Mouse (Mus musculus) MEL (cell line): Measurements from ENCODE around the gene Agbl2. TPM values are rescaled to one million over a fixed set of nuclear protein-coding genes. Genes with fewer than 3 reads are reported as not detected.

Experiments
- DNase-seq: peaks from one replicate; pipeline ENCODE4 v3.0.0; 2011; ENCODE audit warnings: low read depth, low spot score
- H3K27ac ChIP-seq: 2 replicates; pipeline ENCODE4 v1.5.1; 2012; ENCODE audit warnings: low read depth, mild to moderate bottlenecking, control low read depth, low read length, moderate library complexity; ENCODE audit not compliant: control insufficient read depth
- H3K27me3 ChIP-seq, 2 experiments: fragments of 150-350 bp in 1 of 2; sonication (generic) in 1 of 2; 2 replicates each; pipeline ENCODE4 v1.6.1; 2012; ENCODE audit warnings: low read length in 2 of 2, mild to moderate bottlenecking in 2 of 2, improper control_type of control experiment in 1 of 2, moderate library complexity in 1 of 2; ENCODE audit not compliant: insufficient read depth in 2 of 2, control insufficient read depth in 1 of 2
- H3K36me3 ChIP-seq, 2 experiments: 2 replicates each; pipeline ENCODE4 v1.6.1; 2012 to 2014; ENCODE audit warnings: low read length in 2 of 2, improper control_type of control experiment in 1 of 2, inconsistent platforms in 1 of 2, mild to moderate bottlenecking in 1 of 2; ENCODE audit not compliant: insufficient read depth in 2 of 2, control insufficient read depth in 1 of 2
- H3K4me1 ChIP-seq, 2 experiments: fragments of 150-350 bp in 1 of 2; sonication (generic) in 1 of 2; 2 replicates each; pipeline ENCODE4 v1.6.1; 2012; ENCODE audit warnings: low read length in 2 of 2, improper control_type of control experiment in 1 of 2, mild to moderate bottlenecking in 1 of 2; ENCODE audit not compliant: insufficient read depth in 2 of 2, control insufficient read depth in 1 of 2
- H3K4me3 ChIP-seq, 2 experiments: fragments of 150-350 bp in 1 of 2; sonication (generic) in 1 of 2; 2 replicates each; pipeline ENCODE4 v1.5.1; 2012; ENCODE audit warnings: low read depth in 2 of 2, low read length in 2 of 2, mild to moderate bottlenecking in 2 of 2, moderate library complexity in 2 of 2, control low read depth in 1 of 2, improper control_type of control experiment in 1 of 2; ENCODE audit not compliant: control insufficient read depth in 1 of 2, insufficient read depth in 1 of 2
- H3K79me2 ChIP-seq: 2 replicates; pipeline ENCODE4 v1.6.1; 2012; ENCODE audit warnings: mild to moderate bottlenecking, low read length, moderate library complexity; ENCODE audit not compliant: control insufficient read depth, poor library complexity, insufficient read depth
- H3K9ac ChIP-seq: 2 replicates; pipeline ENCODE4 v1.6.1; 2012; ENCODE audit warnings: low read depth, mild to moderate bottlenecking, control low read depth, low read length, moderate library complexity; ENCODE audit not compliant: control insufficient read depth, poor library complexity, severe bottlenecking
- H3K9me3 ChIP-seq: fragments of 150-350 bp; sonication (generic); replicated peaks from 2 replicates; pipeline ENCODE4 v1.6.1; 2012; ENCODE audit warnings: mild to moderate bottlenecking, low read length, improper control_type of control experiment, moderate library complexity; ENCODE audit not compliant: insufficient read depth
- ELF1 ChIP-seq: IDR thresholded peaks from 2 replicates; pipeline ENCODE4 v1.6.1; 2014; ENCODE audit warnings: low read depth, mild to moderate bottlenecking, inconsistent platforms, low read length, improper control_type of control experiment, moderate library complexity
- GATA1 ChIP-seq: IDR thresholded peaks from 2 replicates; pipeline ENCODE4 v1.6.1; 2011; ENCODE audit warnings: low read depth, low read length, improper control_type of control experiment
- JUND ChIP-seq: IDR thresholded peaks from 2 replicates; pipeline ENCODE4 v1.6.1; 2011; ENCODE audit warnings: low read depth, mild to moderate bottlenecking, improper control_type of control experiment, low read length
- MAX ChIP-seq: IDR thresholded peaks from 2 replicates; pipeline ENCODE4 v1.6.1; 2011; ENCODE audit warnings: low read length, improper control_type of control experiment
- MXI1 ChIP-seq: IDR thresholded peaks from 2 replicates; pipeline ENCODE4 v1.6.1; 2011; ENCODE audit warnings: mild to moderate bottlenecking, low read depth, low read length, improper control_type of control experiment
- NELFE ChIP-seq: IDR thresholded peaks from 2 replicates; pipeline ENCODE4 v1.6.1; 2011; ENCODE audit warnings: low read depth, low read length, improper control_type of control experiment
- POLR2AphosphoS2 ChIP-seq: IDR thresholded peaks from 2 replicates; pipeline ENCODE4 v1.6.1; 2011; ENCODE audit warnings: low read length, improper control_type of control experiment
- RCOR1 ChIP-seq: IDR thresholded peaks from 2 replicates; pipeline ENCODE4 v1.6.1; 2012; ENCODE audit warnings: low read depth, mild to moderate bottlenecking, inconsistent platforms, low read length, improper control_type of control experiment
- TAL1 ChIP-seq: IDR thresholded peaks from 2 replicates; pipeline ENCODE4 v1.6.1; 2012; ENCODE audit warnings: mild to moderate bottlenecking, inconsistent platforms, low read length, moderate library complexity, mixed read lengths
- UBTF ChIP-seq: IDR thresholded peaks from 2 replicates; pipeline ENCODE4 v1.6.1; 2012; ENCODE audit warnings: low read depth, mild to moderate bottlenecking, inconsistent platforms, low read length, improper control_type of control experiment, moderate library complexity, borderline replicate concordance; ENCODE audit not compliant: insufficient read depth
- ZKSCAN1 ChIP-seq: IDR thresholded peaks from 2 replicates; pipeline ENCODE4 v1.6.1; 2012; ENCODE audit warnings: low read depth, mild to moderate bottlenecking, inconsistent platforms, low read length, improper control_type of control experiment, moderate library complexity
- ZNF384 ChIP-seq: IDR thresholded peaks from 2 replicates; pipeline ENCODE4 v1.6.1; 2012; ENCODE audit warnings: low read depth, mild to moderate bottlenecking, inconsistent platforms, low read length, improper control_type of control experiment
- polyA plus RNA-seq, 2 experiments: library from polyadenylated mRNA; stranded (reverse) in 1 of 2; unstranded in 1 of 2; fragments of >175 nt in 1 of 2; fragments of >200 nt in 1 of 2; gene quantifications; 2 replicates each; pipeline versions ENCODE4 v1.2.1 to v1.2.4; 2012; ENCODE audit warnings: low replicate concordance in 2 of 2, low read depth in 1 of 2; ENCODE audit not compliant: insufficient read length in 2 of 2, insufficient read depth in 1 of 2, missing spikeins in 1 of 2
- total RNA-seq: library from RNA; depleted of rRNA; stranded (reverse); fragments of 300-350 nt; gene quantifications from 2 replicates; pipeline ENCODE4 v1.2.3, GENCODE M21; 2012

Agbl2 gene
- total and polyA plus RNA-seq, 3 experiments, result not detected

- Histone ChIP-seq H3K9me3 (no peaks in the 10 kb centered on the region), H3K4me1 (0 out of 4 replicates have a peak, but pooled peaks cover 0 to 2% of the 10 kb centered on the region in 2 experiments), H3K79me2 (no peaks in the 10 kb centered on the region), H3K4me3 (no peak overlapping the region), H3K27me3 (no peaks in the 10 kb centered on the region), H3K9ac (no peak overlapping the region), H3K27ac (no peak overlapping the region), H3K36me3 (peaks cover 4 to 26% of the 10 kb centered on the region in 2 experiments)
- TF ChIP-seq JUND (no peak), ZKSCAN1 (no peak), POLR2AphosphoS2 (0 out of 2 replicates have a peak, but pooled peaks have one; percentile 12), MXI1 (no peak), ZNF384 (peak; percentile 88), GATA1 (no peak), ELF1 (no peak)
- peak; percentile 37 for DNase-seq
Measured at GRCm38 (mm10) chr2:90738801-90739200, 43.7 kb upstream of the Agbl2 start.

GRCm38 (mm10) chr2:90739327-90739726, 43.2 kb upstream of the Agbl2 start:
- H3K9ac ChIP-seq, result no peak overlapping the region
- no peaks in the 10 kb centered on the region for H3K27me3 ChIP-seq
- H3K36me3 ChIP-seq, result peaks cover 7 to 22% of the 10 kb centered on the region in 2 experiments
- no peak for TF ChIP-seq UBTF
- TF ChIP-seq ZKSCAN1, result 0 out of 2 replicates have a peak, but pooled peaks have one; percentile 50
- no peak for DNase-seq
- no peak overlapping the region for H3K4me3 ChIP-seq
- H3K27ac ChIP-seq, result no peak overlapping the region
- peaks cover 0 to 4% of the 10 kb centered on the region in 2 experiments; a peak in 1 of 4 replicates for H3K4me1 ChIP-seq
- no peaks in the 10 kb centered on the region for H3K9me3 ChIP-seq
- no peaks in the 10 kb centered on the region for H3K79me2 ChIP-seq

- Histone ChIP-seq H3K27me3 (no peaks in the 10 kb centered on the region), H3K4me1 (peaks cover 0 to 7% of the 10 kb centered on the region in 2 experiments; a peak in 1 of 4 replicates), H3K9me3 (no peaks in the 10 kb centered on the region), H3K36me3 (peaks cover 9 to 19% of the 10 kb centered on the region in 2 experiments), H3K4me3 (no peak overlapping the region), H3K27ac (no peak overlapping the region), H3K9ac (no peak overlapping the region), H3K79me2 (no peaks in the 10 kb centered on the region; the same call in 1 of the 2 replicates)
- DNase-seq, result no peak
- TF ChIP-seq RCOR1 (no peak), NELFE (no peak), TAL1 (no peak), MAX (no peak)
Measured at GRCm38 (mm10) chr2:90739921-90740320, 42.6 kb upstream of the Agbl2 start.
